Mouse (Mus musculus): Measurements from ENCODE around the gene Selenoh. TPM values are rescaled to one million over a fixed set of nuclear protein-coding genes. Genes with fewer than 3 reads are reported as not detected.

Selenoh gene
- polyA plus RNA-seq, 1 experiment from 2014 or later: 316 TPM

- H3K4me2 ChIP-seq (replicated peaks; ENCODE audit: low read depth, low read length): no peak overlapping the region
- H3K36me3 ChIP-seq (ENCODE audit: control insufficient read depth, insufficient read depth, low read length): no peaks in the 10 kb centered on the region
These were observed 24.4 kb downstream of the Selenoh start for GRCm38 (mm10) chr2:84646138-84646537.

GRCm38 (mm10) chr2:84640833-84641232 lies 29.7 kb downstream of the Selenoh start:
- Histone ChIP-seq H3K9ac (replicated peaks; ENCODE audit: low read depth, low read length) (no peak overlapping the region), H3K27ac (ENCODE audit: low read length) (no peak overlapping the region), H3K4me1 (ENCODE audit: control insufficient read depth, insufficient read depth, low read length) (peaks cover 36% of the 10 kb centered on the region), H3K36me3 (ENCODE audit: control insufficient read depth, insufficient read depth, low read length) (no peaks in the 10 kb centered on the region), H3K4me2 (replicated peaks; ENCODE audit: low read depth, low read length) (no peak overlapping the region), H3K4me3 (ENCODE audit: low read depth, low read length) (no peak overlapping the region), H3K9me3 (ENCODE audit: control insufficient read depth, low read depth, low read length) (no peaks in the 10 kb centered on the region), H3K27me3 (ENCODE audit: control insufficient read depth, insufficient read depth, low read length) (no peaks in the 10 kb centered on the region)
- no peak for ATAC-seq (ENCODE audit: insufficient number of reproducible peaks, insufficient read depth, low FRiP score, low read depth)

More at GRCm38 (mm10) chr2:84646138-84646537, 24.4 kb downstream of the Selenoh start:
- Histone ChIP-seq H3K4me3 (ENCODE audit: low read depth, low read length) (no peak overlapping the region), H3K9me3 (ENCODE audit: control insufficient read depth, low read depth, low read length) (no peaks in the 10 kb centered on the region), H3K4me1 (ENCODE audit: control insufficient read depth, insufficient read depth, low read length) (peaks cover 7% of the 10 kb centered on the region; the same call in 1 of the 2 replicates), H3K9ac (replicated peaks; ENCODE audit: low read depth, low read length) (no peak overlapping the region), H3K27me3 (ENCODE audit: control insufficient read depth, insufficient read depth, low read length) (no peaks in the 10 kb centered on the region), H3K27ac (ENCODE audit: low read length) (no peak overlapping the region)
- WGBS: 67% methylated on average over 1 of the region's 1 CpGs
- ATAC-seq (ENCODE audit: insufficient number of reproducible peaks, insufficient read depth, low FRiP score, low read depth): no peak

GRCm38 (mm10) chr2:84638428-84639220 lies 31.9 kb downstream of the Selenoh start:
- H3K4me1 ChIP-seq (ENCODE audit: control insufficient read depth, insufficient read depth, low read length): peaks cover 57% of the 10 kb centered on the region
- no peaks in the 10 kb centered on the region for H3K36me3 ChIP-seq (ENCODE audit: control insufficient read depth, insufficient read depth, low read length)
- WGBS: 46% methylated on average over 5 of the region's 5 CpGs
- H3K4me2 ChIP-seq (replicated peaks; ENCODE audit: low read depth, low read length): peak overlapping the region; percentile 23
- H3K9ac ChIP-seq (replicated peaks; ENCODE audit: low read depth, low read length): no peak overlapping the region
- no peaks in the 10 kb centered on the region for H3K9me3 ChIP-seq (ENCODE audit: control insufficient read depth, low read depth, low read length)
- no peak for ATAC-seq (ENCODE audit: insufficient number of reproducible peaks, insufficient read depth, low FRiP score, low read depth)
- no peaks in the 10 kb centered on the region for H3K27me3 ChIP-seq (ENCODE audit: control insufficient read depth, insufficient read depth, low read length)
- H3K27ac ChIP-seq (ENCODE audit: low read length): peak overlapping the region; percentile 72; the same call in 1 of the 2 replicates
- no peak overlapping the region for H3K4me3 ChIP-seq (ENCODE audit: low read depth, low read length)

GRCm38 (mm10) chr2:84637452-84638165 lies 33.0 kb downstream of the Selenoh start:
- Histone ChIP-seq H3K4me2 (replicated peaks; ENCODE audit: low read depth, low read length) (peak overlapping the region; percentile 35), H3K27ac (ENCODE audit: low read length) (peak overlapping the region; percentile 72; the same call in 1 of the 2 replicates), H3K9ac (replicated peaks; ENCODE audit: low read depth, low read length) (no peak overlapping the region), H3K4me3 (ENCODE audit: low read depth, low read length) (no peak overlapping the region), H3K4me1 (ENCODE audit: control insufficient read depth, insufficient read depth, low read length) (peaks cover 64% of the 10 kb centered on the region), H3K36me3 (ENCODE audit: control insufficient read depth, insufficient read depth, low read length) (no peaks in the 10 kb centered on the region), H3K9me3 (ENCODE audit: control insufficient read depth, low read depth, low read length) (no peaks in the 10 kb centered on the region), H3K27me3 (ENCODE audit: control insufficient read depth, insufficient read depth, low read length) (no peaks in the 10 kb centered on the region)
- ATAC-seq (ENCODE audit: insufficient number of reproducible peaks, insufficient read depth, low FRiP score, low read depth): no peak
- 19% methylated on average over 7 of the region's 7 CpGs for WGBS

- peak overlapping the region; percentile 35 for H3K4me2 ChIP-seq (replicated peaks; ENCODE audit: low read depth, low read length)
- no peak overlapping the region; the same call in 1 of the 2 replicates for H3K4me3 ChIP-seq (ENCODE audit: low read depth, low read length)
- H3K27me3 ChIP-seq (ENCODE audit: control insufficient read depth, insufficient read depth, low read length): no peaks in the 10 kb centered on the region
- peak overlapping the region; percentile 94 for H3K27ac ChIP-seq (ENCODE audit: low read length)
- peaks cover 70% of the 10 kb centered on the region for H3K4me1 ChIP-seq (ENCODE audit: control insufficient read depth, insufficient read depth, low read length)
- ATAC-seq (ENCODE audit: insufficient number of reproducible peaks, insufficient read depth, low FRiP score, low read depth): peak; percentile 26; the same call in 1 of the 2 replicates
- no peak overlapping the region for H3K9ac ChIP-seq (replicated peaks; ENCODE audit: low read depth, low read length)
- no peaks in the 10 kb centered on the region for H3K36me3 ChIP-seq (ENCODE audit: control insufficient read depth, insufficient read depth, low read length)
- 12% methylated on average over 8 of the region's 8 CpGs for WGBS
- no peaks in the 10 kb centered on the region for H3K9me3 ChIP-seq (ENCODE audit: control insufficient read depth, low read depth, low read length)
These were observed 34.3 kb downstream of the Selenoh start for GRCm38 (mm10) chr2:84636231-84636741.

GRCm38 (mm10) chr2:84635611-84636010 lies 35.0 kb downstream of the Selenoh start:
- no peak overlapping the region; the same call in 1 of the 2 replicates for H3K4me3 ChIP-seq (ENCODE audit: low read depth, low read length)

GRCm38 (mm10) chr2:84634934-84635482 lies 35.6 kb downstream of the Selenoh start:
- peaks cover 70% of the 10 kb centered on the region for H3K4me1 ChIP-seq (ENCODE audit: control insufficient read depth, insufficient read depth, low read length)
- peak overlapping the region; percentile 35 for H3K4me2 ChIP-seq (replicated peaks; ENCODE audit: low read depth, low read length)
- 26% methylated on average over 4 of the region's 4 CpGs for WGBS
- H3K36me3 ChIP-seq (ENCODE audit: control insufficient read depth, insufficient read depth, low read length): no peaks in the 10 kb centered on the region
- H3K27me3 ChIP-seq (ENCODE audit: control insufficient read depth, insufficient read depth, low read length): no peaks in the 10 kb centered on the region
- H3K4me3 ChIP-seq (ENCODE audit: low read depth, low read length): no peak overlapping the region; the same call in 1 of the 2 replicates
- H3K27ac ChIP-seq (ENCODE audit: low read length): peak overlapping the region; percentile 94
- ATAC-seq (ENCODE audit: insufficient number of reproducible peaks, insufficient read depth, low FRiP score, low read depth): no peak
- H3K9ac ChIP-seq (replicated peaks; ENCODE audit: low read depth, low read length): no peak overlapping the region
- H3K9me3 ChIP-seq (ENCODE audit: control insufficient read depth, low read depth, low read length): no peaks in the 10 kb centered on the region

More at GRCm38 (mm10) chr2:84635611-84636010, 35.0 kb downstream of the Selenoh start:
- H3K9ac ChIP-seq (replicated peaks; ENCODE audit: low read depth, low read length): 0 out of 2 replicates have a peak overlapping the region, but pooled peaks have one; percentile 4
- peak overlapping the region; percentile 94 for H3K27ac ChIP-seq (ENCODE audit: low read length)
- no peaks in the 10 kb centered on the region for H3K27me3 ChIP-seq (ENCODE audit: control insufficient read depth, insufficient read depth, low read length)
- peak; percentile 87 for ATAC-seq (ENCODE audit: insufficient number of reproducible peaks, insufficient read depth, low FRiP score, low read depth)
- peak overlapping the region; percentile 35 for H3K4me2 ChIP-seq (replicated peaks; ENCODE audit: low read depth, low read length)
- no peaks in the 10 kb centered on the region for H3K9me3 ChIP-seq (ENCODE audit: control insufficient read depth, low read depth, low read length)
- H3K4me1 ChIP-seq (ENCODE audit: control insufficient read depth, insufficient read depth, low read length): peaks cover 70% of the 10 kb centered on the region
- 2% methylated on average over 2 of the region's 2 CpGs for WGBS
- no peaks in the 10 kb centered on the region for H3K36me3 ChIP-seq (ENCODE audit: control insufficient read depth, insufficient read depth, low read length)

- Histone ChIP-seq H3K9me3 (ENCODE audit: control insufficient read depth, low read depth, low read length) (no peaks in the 10 kb centered on the region), H3K9ac (replicated peaks; ENCODE audit: low read depth, low read length) (no peak overlapping the region), H3K4me2 (replicated peaks; ENCODE audit: low read depth, low read length) (peak overlapping the region; percentile 35; the same call in 1 of the 2 replicates), H3K27ac (ENCODE audit: low read length) (peak overlapping the region; percentile 94), H3K27me3 (ENCODE audit: control insufficient read depth, insufficient read depth, low read length) (no peaks in the 10 kb centered on the region), H3K4me3 (ENCODE audit: low read depth, low read length) (no peak overlapping the region), H3K4me1 (ENCODE audit: control insufficient read depth, insufficient read depth, low read length) (peaks cover 66% of the 10 kb centered on the region), H3K36me3 (ENCODE audit: control insufficient read depth, insufficient read depth, low read length) (no peaks in the 10 kb centered on the region)
- 51% methylated on average over 4 of the region's 4 CpGs for whole genome bisulfite sequencing
- ATAC-seq (ENCODE audit: insufficient number of reproducible peaks, insufficient read depth, low FRiP score, low read depth): no peak
These were observed 36.6 kb downstream of the Selenoh start for GRCm38 (mm10) chr2:84634006-84634405.
